Mouse (Mus musculus): ENCODE measurements around the gene Dynll1.

Gene Dynll1

GRCm38 (mm10) chr5:115266787-115267468 is 33.9 kb downstream of the Dynll1 start:
- DNase-seq: no peak

GRCm38 (mm10) chr5:115266340-115266739 is 34.5 kb downstream of the Dynll1 start:
- no peak for DNase-seq

- no peak for DNase-seq
These were observed 38.1 kb downstream of the Dynll1 start for GRCm38 (mm10) chr5:115262502-115263291.

- DNase-seq: no peak
These were observed 38.9 kb downstream of the Dynll1 start for GRCm38 (mm10) chr5:115261880-115262279.

- DNase-seq: no peak
These were observed 39.7 kb downstream of the Dynll1 start for GRCm38 (mm10) chr5:115261141-115261540.

- DNase-seq: no peak
These were observed 40.4 kb downstream of the Dynll1 start for GRCm38 (mm10) chr5:115260356-115260755.

GRCm38 (mm10) chr5:115256909-115257546 is 43.8 kb downstream of the Dynll1 start:
- no peak for DNase-seq

GRCm38 (mm10) chr5:115255472-115255871 is 45.3 kb downstream of the Dynll1 start:
- DNase-seq: no peak
